Mouse (Mus musculus) mammary gland, adult 2 months (tissue): ENCODE measurements around the gene Pwwp2a. TPM values are rescaled to one million over a fixed set of nuclear protein-coding genes. Genes with fewer than 3 reads are reported as not detected.

Experiments used
- polyA plus RNA-seq: library from polyadenylated mRNA; depleted of rRNA; stranded (reverse); fragments of >200 nt; gene quantifications from 2 replicates; pipeline ENCODE4 v1.2.3, GENCODE M21; 2012; ENCODE audit warnings: low replicate concordance; rRNA removed

Gene Pwwp2a
- polyA plus RNA-seq: 12.6 and 14.0 TPM in 2 replicates

GRCm38 (mm10) chr11:43681472-43682414, at the start of gene Pwwp2a:
Gene Pwwp2a, plus strand, starts transcription at chr11:43681998.

GRCm38 (mm10) chr11:43747233-43748226, 65.7 kb downstream of the Pwwp2a start, which contains the start of gene Ttc1:
Gene Ttc1, minus strand, starts transcription at chr11:43748008.

Other genes with a start within 250 kb of the Pwwp2a start
- 2.1 and 2.2 TPM in 2 replicates for gene Slu7, start 248.3 kb upstream of the Pwwp2a start, polyA plus RNA-seq
- gene C1qtnf2, start 207.7 kb upstream of the Pwwp2a start, polyA plus RNA-seq: 6.0 and 7.5 TPM in 2 replicates
- 0.79 and 1.4 TPM in 2 replicates for gene Ccnjl, start 153.2 kb upstream of the Pwwp2a start, polyA plus RNA-seq
- gene 4933415A04Rik, start 95.0 kb upstream of the Pwwp2a start, polyA plus RNA-seq: 0.07 TPM in 1 of 2 replicates, not detected in the other
- gene Fabp6, start 80.5 kb upstream of the Pwwp2a start, polyA plus RNA-seq: not detected in 2 replicates
- 5.0 and 9.6 TPM in 2 replicates for gene Ttc1, start 66.0 kb downstream of the Pwwp2a start, polyA plus RNA-seq
- gene Adra1b, start 219.2 kb downstream of the Pwwp2a start, polyA plus RNA-seq: 2.4 and 3.6 TPM in 2 replicates